Mouse (Mus musculus): ENCODE results near the gene Podxl.

GRCm38 (mm10) chr6:31526929-31527328 is 36.9 kb downstream of the Podxl start:
- TF ChIP-seq POLR2A (IDR thresholded peaks at IDR 0.05; ENCODE audit: insufficient read length, low read depth), result no peak
- TF ChIP-seq CEBPB (IDR thresholded peaks at IDR 0.05; ENCODE audit: insufficient read depth, poor library complexity, severe bottlenecking), result no peak
